Mouse (Mus musculus): ENCODE results near the gene Sulf2.

Gene Sulf2

DNA sequence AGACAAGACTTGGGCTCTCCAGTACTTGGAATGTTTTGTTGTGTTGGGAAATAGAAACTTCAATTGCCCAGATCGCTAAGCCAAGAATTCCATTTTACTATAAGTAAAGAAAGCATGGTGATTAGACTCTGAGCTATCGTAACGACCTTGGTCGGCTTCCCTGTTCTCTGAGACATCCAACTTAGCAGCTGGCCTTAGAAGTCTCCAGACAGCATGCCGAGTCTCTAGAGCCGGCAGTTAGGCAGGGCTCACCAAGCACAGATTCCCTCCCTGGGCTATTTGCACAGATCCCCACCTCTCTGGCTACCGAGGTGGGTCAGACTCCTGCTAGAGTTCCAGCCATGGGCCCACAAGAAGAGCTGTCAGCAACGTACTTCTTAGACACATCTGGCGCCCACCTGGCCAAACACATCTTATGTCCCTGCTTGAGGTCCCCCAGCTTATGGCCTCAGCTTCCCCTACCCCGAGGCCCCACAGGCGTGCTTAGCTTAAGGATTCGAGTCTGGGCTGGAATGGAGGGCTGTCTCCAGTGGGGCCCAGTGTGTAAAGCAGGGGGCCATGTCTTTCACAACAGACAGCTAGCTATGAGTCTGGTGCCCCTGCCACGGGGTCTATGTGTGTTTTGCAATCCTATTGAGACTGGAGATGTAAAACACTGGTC is 6.7 kb downstream of the Sulf2 start:
- no peak for DNase-seq

DNA sequence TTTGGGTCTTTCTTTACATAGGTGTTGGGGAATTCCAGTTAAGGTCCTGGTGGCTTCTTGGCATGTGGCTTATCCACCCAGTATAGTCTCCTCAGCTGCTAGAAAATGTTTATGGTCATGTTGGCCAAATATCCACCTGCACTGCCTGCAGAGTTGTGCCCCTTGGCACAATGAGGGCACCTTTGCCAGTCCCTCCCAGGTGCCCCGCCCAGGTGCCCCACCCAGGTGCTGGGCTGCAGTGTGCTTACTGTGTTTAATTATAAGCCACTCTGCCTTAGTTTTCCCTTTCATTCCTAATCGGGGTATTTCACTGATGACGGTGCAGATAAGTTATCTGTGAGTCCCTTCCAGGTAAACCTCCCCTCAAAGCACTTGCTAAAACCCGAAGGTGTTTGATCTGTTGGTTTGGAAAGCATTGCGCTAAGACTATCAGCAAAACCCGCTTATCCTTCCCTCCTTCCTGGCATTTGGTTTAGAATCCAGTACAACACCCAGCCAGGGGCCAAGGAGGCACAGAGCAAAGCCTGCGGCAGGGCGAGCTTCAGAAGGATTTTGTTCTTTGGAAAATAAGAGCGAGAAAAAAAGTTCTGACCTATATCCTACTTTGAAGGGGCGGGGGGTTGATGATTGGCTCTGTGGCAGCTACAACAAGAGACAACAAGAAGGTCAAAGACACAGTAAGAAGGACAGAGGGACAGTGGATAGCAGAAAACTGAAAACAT is 7.4 kb downstream of the Sulf2 start:
- DNase-seq, result no peak

DNA sequence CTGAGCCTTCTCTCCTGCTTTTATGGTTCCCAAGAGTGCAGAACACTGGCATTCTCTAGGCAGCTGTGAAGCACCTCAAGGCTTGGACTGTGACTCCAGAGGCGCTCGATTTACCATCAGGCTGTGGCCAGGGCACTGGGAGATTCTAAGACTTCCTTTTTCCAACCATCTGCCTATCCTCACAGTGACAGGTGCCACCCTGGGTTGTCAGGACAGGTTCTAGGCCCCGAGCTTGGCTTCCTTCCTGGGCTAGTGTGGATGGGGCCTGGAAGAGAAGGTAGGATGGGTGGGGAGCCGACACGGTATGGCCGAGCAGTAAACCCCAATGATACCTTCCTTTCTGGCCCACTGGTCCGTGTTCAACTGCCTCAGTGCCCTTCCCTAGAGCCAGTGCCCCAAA is 9.0 kb downstream of the Sulf2 start:
- DNase-seq, result no peak

DNA sequence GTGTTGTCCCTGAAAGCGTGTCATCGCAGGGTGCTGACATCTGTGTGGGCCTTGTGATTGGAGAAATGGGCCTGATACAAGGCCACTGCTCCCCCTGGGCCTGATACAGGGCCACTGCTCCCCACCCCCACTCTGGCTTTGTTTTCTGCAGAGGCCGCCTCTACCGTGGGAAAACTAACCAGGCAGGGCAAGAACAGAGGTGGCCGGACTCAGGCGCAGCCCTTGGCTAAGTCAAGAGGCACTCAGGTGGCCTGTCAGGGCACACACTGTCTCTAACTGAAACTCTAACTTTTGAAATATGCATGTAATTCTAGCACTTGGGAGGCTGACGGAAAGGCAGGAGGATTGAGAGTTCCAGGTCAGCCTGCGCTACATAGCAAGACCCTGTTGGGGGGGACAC is 10.4 kb downstream of the Sulf2 start:
- DNase-seq, result no peak

DNA sequence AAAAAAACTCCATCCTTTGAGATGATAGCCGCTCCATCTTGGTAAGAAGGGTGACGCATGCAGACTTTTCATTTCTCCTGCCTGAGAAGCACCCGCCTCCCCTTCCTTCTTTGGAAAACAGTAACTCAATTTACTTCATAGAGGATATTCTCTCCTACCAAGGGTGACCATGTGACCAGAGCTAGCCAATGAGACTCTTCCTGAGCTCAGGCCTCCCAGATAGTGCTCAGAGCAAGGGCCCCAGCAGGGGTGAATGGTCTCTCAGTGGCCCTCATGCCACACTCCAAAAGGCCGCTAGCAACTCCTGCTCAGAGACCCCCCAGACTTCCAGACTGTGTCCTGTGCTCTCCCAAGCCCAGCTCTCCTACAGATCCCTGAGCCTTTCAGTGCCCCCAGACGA is 11.6 kb downstream of the Sulf2 start:
- DNase-seq, result no peak

DNA sequence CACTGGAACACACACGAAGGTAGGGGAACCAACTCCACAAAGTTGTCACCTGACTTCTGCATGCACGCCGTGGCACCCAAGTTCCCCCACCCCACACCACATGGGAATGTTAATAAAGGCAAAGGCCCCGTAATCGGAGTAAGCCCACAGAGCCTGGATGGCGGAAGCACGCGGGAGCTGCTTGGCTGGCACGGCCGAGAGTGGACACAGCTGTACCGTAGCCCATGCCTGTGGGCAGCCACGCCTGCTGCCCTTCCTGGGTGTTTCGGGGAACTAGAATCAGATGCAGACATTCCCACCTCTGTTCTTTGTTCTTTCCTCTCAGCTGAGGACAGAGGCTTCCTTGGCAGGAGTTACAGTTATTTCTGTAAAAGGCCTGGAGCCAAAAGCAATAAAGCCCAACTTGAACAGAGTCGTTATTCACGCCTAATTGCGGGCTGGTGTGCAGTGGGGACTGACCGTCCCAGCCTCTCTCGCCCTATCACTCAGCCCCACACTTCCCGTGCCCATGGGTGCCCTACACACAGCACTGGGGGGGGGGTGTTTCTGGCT is 12.8 kb downstream of the Sulf2 start:
- DNase-seq, result peak; percentile 63

DNA sequence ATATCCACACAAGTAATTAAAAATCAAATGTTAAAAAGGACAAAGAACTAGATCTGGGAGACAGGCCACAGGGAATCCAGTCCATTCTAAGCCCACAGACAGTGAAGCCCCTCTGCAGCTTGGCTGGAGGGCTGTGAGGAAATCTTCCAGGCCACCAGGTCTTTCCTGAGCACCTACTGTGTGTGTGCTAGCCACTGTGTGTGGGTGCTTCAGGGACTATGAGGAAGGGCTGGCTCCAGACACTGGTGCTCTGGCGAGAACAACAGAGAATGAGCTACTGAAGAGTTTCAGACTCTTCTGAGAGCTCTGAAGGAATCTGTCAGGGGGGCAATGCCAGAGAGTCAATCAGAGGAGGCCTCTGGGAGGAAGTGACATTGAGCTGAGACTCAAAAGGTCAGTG is 13.6 kb downstream of the Sulf2 start:
- DNase-seq, result no peak

DNA sequence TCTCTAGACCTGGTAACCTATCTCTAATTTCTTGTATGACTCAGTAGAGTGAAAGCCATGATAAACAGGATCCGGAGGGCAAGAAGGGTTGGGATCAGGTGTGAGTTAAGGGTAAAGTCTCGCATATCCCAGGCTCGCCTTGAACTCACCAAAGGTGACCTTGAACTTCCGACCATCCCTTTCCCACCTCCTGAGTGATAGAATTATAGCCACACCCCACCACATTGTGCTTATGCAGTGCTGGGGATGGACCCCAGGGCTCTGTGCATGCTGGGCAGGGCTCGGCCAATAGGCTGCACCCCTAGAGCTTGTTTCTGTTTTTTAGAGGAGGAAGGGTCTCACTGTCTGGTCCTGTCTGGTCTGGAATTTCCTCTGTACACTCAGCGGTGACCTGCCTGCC is 14.4 kb downstream of the Sulf2 start:
- no peak for DNase-seq

DNA sequence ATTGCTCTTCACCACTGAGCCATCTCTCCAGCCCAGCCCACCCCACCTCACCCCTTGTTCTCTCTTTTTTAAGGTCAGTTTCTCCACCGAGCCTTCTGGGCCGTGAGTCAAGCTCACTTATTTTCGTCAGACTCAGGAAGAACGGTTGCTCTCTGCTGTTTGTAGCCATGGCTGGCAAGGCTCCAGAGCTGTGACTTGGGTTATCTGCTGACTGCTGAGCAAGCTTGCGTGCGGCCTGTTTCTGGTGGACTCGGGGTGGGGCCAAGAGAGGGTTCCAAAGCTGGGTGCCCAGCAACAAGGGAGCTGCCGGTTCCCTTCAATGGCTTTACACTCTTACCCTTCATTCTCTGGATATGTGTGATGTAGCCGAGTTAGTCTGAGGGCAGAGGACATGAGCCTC is 15.0 kb downstream of the Sulf2 start:
- no peak for DNase-seq

DNA sequence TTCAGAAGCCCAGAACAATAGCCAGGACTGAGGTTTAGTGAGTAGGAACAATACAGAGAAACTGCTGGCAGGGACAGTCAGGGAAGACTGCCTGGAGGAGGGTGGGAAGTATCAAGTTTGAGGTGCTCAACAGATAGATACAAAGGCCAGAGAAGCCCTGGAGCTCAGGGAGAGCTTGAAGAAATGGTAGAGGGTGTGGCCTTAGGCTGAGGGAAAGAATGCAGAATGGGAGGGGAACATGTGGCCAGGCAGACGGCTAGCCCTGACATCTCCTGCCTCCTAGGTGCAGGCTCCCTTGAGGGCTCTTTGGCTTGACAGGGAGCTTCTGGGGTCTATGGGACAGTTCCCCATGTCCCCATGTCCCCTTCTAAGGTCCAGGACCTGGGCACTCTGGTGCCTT is 17.2 kb downstream of the Sulf2 start:
- no peak for DNase-seq

DNA sequence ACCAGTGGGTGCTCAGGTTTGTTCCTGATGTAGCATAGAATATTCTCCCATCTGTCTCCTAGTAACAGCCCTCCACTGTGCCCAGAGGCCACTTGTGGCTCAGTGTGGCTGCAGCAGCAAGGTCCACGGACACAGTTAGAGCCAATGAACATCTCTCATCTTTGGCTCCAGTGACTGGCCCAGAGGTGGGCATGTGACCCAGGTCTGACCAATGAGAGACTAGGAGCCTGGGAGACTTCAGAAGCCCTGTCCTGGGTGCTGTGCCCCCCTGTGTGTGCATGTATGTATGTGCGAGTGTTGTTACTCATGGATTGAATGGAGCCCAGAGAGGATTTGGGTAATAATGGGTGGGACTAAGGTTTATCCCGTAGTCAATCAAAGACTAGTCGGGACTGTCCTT is 18.0 kb downstream of the Sulf2 start:
- no peak for DNase-seq

DNA sequence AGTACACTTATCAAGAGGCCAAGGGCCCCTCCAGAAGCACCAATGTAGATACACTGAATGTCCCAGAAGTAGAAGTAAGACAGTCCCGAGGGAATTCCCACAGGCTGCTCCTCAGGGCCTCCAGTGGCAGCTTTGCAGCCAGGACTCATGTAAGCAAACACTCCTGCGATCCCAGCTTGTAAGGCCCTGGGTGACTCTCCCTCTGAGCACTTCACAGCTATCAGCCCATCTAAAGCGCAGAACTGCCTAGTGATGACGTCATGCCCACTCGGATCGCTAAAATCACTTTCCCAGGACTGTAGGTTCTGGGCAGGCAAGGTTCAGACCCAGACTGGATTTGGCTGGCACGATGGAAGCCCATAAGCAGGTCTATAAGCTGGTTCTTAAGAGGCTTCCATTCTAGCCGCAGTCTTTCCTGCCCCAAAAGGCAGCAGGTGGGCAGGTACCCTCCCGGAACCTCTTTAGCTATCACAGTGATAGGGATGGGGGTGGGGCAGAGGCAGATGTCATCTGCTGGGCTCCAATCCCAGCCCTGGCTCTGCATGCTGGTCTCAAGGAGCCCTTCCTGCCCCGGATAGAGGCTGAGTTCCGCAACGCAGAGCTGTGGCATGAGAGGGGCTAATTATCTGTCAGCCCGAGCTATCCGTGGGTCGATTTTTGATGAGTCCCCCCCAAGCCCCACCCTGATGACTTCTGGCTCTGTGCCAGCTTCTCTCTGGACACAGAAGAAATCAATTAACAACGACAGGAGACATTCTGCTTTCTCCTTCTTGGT is 19.6 kb downstream of the Sulf2 start:
- peak; percentile 63 for DNase-seq

DNA sequence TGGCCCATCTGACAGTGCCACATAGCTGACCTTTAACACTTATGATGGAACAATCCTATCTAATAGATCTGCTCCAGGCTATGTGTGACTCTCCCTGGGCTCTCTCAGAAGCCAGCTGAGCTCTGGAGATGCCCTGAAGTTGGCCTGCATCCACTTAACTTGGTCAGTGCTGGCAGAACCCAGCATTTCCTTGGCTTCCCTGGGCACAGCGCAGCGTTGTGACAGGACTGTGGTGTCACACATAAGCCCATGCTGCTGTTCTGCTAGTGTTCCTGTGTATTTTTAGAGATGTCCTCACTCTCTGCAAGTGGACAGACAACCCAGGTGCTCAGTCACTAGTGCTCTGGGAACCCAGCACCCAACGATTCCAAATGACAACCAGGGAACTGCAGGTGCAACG is 26.7 kb downstream of the Sulf2 start:
- no peak for DNase-seq

DNA sequence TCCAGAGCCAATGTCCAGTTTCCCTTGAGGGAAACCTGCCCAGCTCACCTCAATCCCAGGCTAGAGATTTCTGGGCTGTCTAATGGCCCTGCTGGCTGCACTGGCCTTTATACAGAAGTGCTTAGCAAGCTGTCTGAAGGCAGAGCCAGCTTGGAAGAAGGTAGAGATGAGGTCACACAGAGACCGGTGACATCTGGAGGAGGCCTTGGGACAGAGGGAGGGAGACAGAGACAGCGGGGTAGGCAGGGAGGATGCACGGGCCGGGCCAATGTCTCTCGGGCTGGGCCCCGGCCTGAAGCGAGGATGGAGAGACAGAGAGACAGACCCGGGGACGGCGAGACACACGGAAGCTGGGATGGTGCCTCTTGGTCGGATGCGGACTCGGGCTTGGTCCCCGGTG is 27.4 kb downstream of the Sulf2 start:
- DNase-seq, result no peak

DNA sequence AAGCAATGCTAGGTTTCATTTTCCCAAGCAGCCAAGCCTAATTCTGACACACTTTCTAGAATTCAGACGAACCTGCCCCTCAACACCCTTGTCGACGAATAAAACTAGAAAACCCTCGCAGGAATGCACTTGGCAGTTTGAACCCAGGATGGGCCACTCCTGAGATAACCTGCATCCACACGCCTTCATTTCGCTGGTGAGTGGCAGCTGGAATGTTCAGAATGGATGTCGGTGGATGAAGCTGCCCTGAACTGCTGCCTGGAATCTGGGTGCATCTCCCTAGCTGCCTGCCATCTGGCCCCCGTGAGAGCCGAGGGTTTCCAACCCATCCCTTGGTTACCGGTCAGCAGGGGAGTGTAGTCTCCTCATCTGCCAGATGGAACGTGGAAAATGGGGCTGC is 29.1 kb downstream of the Sulf2 start:
- DNase-seq, result no peak

DNA sequence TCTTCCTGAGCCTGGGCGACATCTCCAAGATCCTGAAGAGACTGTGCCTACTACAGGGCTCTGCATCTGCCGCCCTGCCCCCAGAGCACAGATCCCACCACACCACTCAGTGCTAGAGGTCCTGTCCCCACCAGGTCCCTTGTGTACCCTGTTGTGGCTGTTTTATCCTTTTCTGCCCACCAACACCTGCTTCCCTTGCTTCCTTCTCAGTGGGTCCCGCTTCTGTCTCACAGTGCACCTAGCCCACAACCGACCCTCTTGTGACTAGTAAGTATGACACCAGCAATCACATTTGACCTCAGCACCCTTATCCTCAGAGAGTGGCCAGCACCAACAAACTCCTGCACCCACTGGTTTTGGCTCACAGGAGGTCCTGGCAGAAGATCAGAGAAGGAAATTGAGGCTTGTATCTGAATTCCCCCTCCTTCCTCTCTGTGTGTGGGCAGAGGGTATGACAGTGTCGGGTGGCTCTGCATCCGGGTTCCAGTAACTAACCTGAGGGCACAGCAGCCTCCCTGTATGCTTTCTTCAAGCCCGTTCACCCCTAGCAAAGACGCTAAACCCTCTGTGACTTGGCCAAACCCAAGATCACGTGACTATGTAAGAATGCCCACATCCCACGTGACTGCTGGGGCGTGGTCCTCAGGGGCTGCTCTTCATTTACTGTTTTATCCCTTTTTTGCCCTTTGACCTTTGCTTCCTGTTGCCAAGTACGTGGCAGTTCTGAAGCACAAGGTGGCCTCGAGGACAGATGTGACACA is 29.8 kb downstream of the Sulf2 start:
- DNase-seq, result no peak

DNA sequence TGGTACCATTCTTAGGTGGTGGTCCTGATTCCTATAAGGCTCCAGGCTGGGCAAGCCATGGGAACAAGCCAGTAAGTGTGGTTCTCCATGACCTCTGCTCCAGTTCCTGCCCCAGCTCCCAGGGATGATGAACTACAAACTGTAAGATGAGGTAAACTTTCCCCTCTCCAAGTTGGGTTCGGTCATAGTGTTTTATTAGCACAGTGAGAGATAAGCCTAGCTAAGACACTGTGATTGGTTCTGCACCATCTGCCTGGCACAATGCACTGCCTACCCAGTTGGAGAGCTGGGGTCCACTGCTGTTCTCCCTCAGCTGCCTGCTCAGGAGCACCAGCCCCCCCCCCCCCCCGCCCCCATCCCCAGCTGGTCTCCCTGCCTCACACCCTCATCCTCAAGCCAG is 30.4 kb downstream of the Sulf2 start:
- peak; percentile 49 for DNase-seq

DNA sequence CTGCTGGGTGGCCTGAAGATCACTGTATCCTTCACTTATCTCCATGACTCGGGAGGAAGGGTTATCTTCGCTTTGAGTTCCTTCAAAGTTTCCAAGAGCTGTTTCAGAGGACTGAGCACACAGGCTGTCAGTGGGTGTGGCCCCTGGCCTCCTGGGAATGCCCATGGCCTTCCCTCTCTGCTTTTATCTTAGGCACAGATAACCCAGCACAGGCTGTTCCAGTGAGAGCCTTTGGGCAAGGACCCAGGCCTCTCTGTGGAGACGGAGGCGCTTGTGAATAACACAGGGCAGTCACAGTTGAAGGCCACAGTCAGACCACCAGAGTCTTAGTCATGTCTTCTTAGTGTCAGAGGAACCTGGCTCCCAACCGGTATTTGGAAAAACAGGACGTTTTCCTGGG is 32.7 kb downstream of the Sulf2 start:
- no peak for DNase-seq

DNA sequence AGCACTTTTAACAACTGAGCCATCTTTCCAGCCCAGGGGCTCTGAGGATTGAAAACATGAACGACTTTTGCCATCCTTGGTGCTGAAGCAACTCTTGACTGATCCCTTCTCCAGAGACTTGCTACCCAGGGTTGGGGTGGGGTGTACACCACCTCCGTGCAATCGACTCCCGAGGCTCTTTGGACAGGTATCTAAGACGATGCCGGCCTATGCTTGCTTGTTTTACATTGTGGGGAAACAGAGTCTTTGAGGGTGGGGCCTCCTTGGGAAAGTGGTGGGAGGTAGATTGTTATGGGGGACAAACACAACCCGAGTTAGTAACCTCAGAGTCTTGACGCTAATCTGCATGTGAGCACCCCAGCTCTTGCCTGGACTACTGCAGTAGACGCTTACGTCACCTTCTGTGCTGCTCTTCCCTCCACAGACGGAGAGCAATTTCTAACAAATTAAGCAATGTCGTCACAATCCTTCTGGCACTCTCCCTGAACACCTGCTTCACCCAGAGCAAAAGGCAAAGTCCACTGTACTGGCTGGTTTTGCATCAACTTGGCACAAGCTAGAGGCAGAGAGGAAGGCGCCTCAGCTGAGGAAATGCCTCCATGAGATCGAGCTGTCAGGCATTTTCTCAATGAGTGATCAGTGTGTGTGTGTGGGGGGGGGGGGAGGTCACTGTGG is 33.6 kb downstream of the Sulf2 start:
- no peak for DNase-seq

DNA sequence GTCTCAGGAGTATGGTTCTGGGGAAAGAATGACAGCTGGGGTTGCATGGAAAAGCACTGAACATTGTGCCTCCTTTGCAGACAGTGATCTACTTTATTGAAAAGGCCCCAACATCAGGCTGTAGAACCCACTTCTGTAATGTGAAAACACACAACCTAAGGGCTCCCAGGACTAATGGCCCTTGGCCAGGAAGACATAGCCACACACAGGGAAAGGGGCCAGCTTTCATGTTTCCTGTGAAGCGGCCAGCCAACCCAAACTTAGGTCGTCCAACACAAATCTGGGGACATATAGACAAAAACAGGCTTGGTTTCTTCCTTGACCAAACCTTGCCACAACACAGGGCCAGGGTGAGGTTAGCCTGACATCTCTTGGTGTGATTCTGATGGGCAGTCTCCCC is 35.5 kb downstream of the Sulf2 start:
- DNase-seq, result no peak

DNA sequence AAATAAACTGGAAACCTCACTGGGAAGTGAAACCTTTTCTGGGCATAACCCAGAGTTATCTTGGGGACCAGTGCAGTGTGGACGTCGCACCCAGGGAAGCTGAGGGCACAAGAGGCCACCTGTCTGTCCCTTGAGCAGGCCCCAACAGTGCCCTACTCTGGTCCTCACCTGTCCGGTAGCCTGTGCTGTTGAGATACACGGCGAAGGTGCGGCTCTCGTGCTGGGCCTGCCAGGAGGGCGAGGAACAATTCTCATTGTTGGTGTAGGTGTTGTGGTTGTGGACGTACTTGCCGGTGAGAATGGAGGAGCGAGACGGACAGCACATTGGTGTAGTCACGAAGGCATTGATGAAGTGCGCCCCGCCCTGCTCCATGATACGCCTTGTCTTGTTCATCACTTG is 38.8 kb downstream of the Sulf2 start:
- DNase-seq, result no peak

DNA sequence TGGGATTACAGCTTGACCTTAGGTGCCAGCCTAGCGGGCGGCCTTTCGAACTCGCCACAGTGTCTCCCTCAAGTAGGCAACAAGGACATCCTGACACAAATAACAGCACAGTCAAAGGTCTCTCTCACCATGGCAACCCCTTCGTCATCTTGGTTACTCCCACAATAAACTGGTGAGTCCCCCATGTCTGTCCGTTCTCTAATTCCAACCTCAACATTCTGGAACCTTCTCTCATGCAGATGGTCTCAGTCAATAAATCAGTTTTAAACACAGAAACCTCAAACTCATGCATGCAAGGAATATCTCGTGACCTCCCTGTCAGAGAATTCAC is 39.2 kb downstream of the Sulf2 start:
- DNase-seq, result no peak

All from retina, postnatal 1 day (tissue).